Mouse (Mus musculus) forebrain, embryonic 15.5 days (tissue): Measurements from ENCODE around the gene Cd36. TPM values are rescaled to one million over a fixed set of nuclear protein-coding genes. Genes with fewer than 3 reads are reported as not detected.
A peak's percentile ranks its signal among the peaks of the same experiment; 100 is the strongest.

Source experiments
- ATAC-seq: fragments of 200-750 bp; cut with Nextera tagmentation; replicated peaks from 2 replicates; pipeline ENCODE4 v1.8.0; 2017; ENCODE audit warnings: mild to moderate bottlenecking, moderate TSS enrichment, moderate library complexity
- H3K27ac ChIP-seq: fragments of 300-500 bp; sonication (generic); replicated peaks from 2 replicates; pipeline ENCODE4 v1.5.1; 2015; ENCODE audit warnings: mild to moderate bottlenecking, inconsistent platforms
- H3K27me3 ChIP-seq: fragments of 300-500 bp; sonication (generic); 2 replicates; pipeline ENCODE4 v1.6.1; 2015; ENCODE audit warnings: inconsistent platforms
- H3K36me3 ChIP-seq: fragments of 300-500 bp; sonication (generic); 2 replicates; pipeline ENCODE4 v1.6.1; 2015; ENCODE audit warnings: mild to moderate bottlenecking, inconsistent platforms
- H3K4me1 ChIP-seq: fragments of 300-500 bp; sonication (generic); 2 replicates; pipeline ENCODE4 v1.6.1; 2015; ENCODE audit warnings: inconsistent platforms
- H3K4me2 ChIP-seq: fragments of 300-500 bp; sonication (generic); replicated peaks from 2 replicates; pipeline ENCODE4 v1.6.1; 2015; ENCODE audit warnings: mild to moderate bottlenecking, inconsistent platforms
- H3K4me3 ChIP-seq: fragments of 300-500 bp; sonication (generic); 2 replicates; pipeline ENCODE4 v1.5.1; 2015; ENCODE audit warnings: mild to moderate bottlenecking, inconsistent platforms
- H3K9ac ChIP-seq: fragments of 300-500 bp; sonication (generic); replicated peaks from 2 replicates; pipeline ENCODE4 v1.6.1; 2015; ENCODE audit warnings: mild to moderate bottlenecking, inconsistent platforms
- H3K9me3 ChIP-seq: fragments of 300-500 bp; sonication (generic); 2 replicates; pipeline ENCODE4 v1.6.1; 2016; ENCODE audit warnings: inconsistent platforms
- WGBS: fragments of 180-500 bp; shearing (Covaris S2); methylation state at CpG from one replicate; pipeline ENCODE4 v1.1.7; 2015; ENCODE audit warnings: mixed read lengths; 5-methylcytosine and 5-hydroxymethylcytosine counted together
- polyA plus RNA-seq: library from polyadenylated mRNA; unstranded; fragments of >200 nt; fragmentation: Nextera tagmentation; extraction: Ambion mirVana; gene quantifications from 2 replicates; pipeline ENCODE4 v1.2.1, GENCODE M21; 2015

Gene Cd36
- polyA plus RNA-seq, 1 experiment from 2014 or later, result 0.66 TPM

- H3K27ac ChIP-seq, result no peak overlapping the region
- no peak overlapping the region for H3K4me2 ChIP-seq
- ATAC-seq, result no peak
- 38% methylated on average over 2 of the region's 2 CpGs for WGBS
- H3K9ac ChIP-seq, result no peak overlapping the region
- no peaks in the 10 kb centered on the region for H3K9me3 ChIP-seq
- no peaks in the 10 kb centered on the region for H3K4me1 ChIP-seq
- H3K36me3 ChIP-seq, result no peaks in the 10 kb centered on the region
- H3K27me3 ChIP-seq, result no peaks in the 10 kb centered on the region
- H3K4me3 ChIP-seq, result no peak overlapping the region
Measured at GRCm38 (mm10) chr5:17830536-17830935, 58.1 kb downstream of the Cd36 start.

- no peak overlapping the region for H3K9ac ChIP-seq
- no peaks in the 10 kb centered on the region for H3K36me3 ChIP-seq
- H3K4me3 ChIP-seq, result no peak overlapping the region
- H3K27me3 ChIP-seq, result no peaks in the 10 kb centered on the region
- no peak overlapping the region for H3K4me2 ChIP-seq
- no peaks in the 10 kb centered on the region for H3K4me1 ChIP-seq
- WGBS, result 75% methylated on average over 15 of the region's 15 CpGs
- ATAC-seq, result no peak
- H3K9me3 ChIP-seq, result no peaks in the 10 kb centered on the region
- no peak overlapping the region for H3K27ac ChIP-seq
Measured at GRCm38 (mm10) chr5:17828713-17829544, 59.7 kb downstream of the Cd36 start.

GRCm38 (mm10) chr5:17821395-17821794 lies 67.2 kb downstream of the Cd36 start:
- H3K27me3 ChIP-seq, result no peaks in the 10 kb centered on the region
- H3K36me3 ChIP-seq, result no peaks in the 10 kb centered on the region
- ATAC-seq, result no peak
- H3K4me2 ChIP-seq, result no peak overlapping the region
- WGBS, result 71% methylated on average over 1 of the region's 1 CpGs
- H3K9me3 ChIP-seq, result no peaks in the 10 kb centered on the region
- no peak overlapping the region for H3K4me3 ChIP-seq
- H3K27ac ChIP-seq, result no peak overlapping the region
- H3K4me1 ChIP-seq, result no peaks in the 10 kb centered on the region
- no peak overlapping the region for H3K9ac ChIP-seq

GRCm38 (mm10) chr5:17820239-17820999 lies 68.2 kb downstream of the Cd36 start:
- H3K36me3 ChIP-seq, result no peaks in the 10 kb centered on the region
- H3K4me2 ChIP-seq, result no peak overlapping the region
- ATAC-seq, result no peak
- H3K9me3 ChIP-seq, result no peaks in the 10 kb centered on the region
- no peak overlapping the region for H3K27ac ChIP-seq
- H3K27me3 ChIP-seq, result no peaks in the 10 kb centered on the region
- WGBS, result 90% methylated on average over 2 of the region's 2 CpGs
- H3K4me1 ChIP-seq, result no peaks in the 10 kb centered on the region
- no peak overlapping the region for H3K9ac ChIP-seq
- H3K4me3 ChIP-seq, result no peak overlapping the region

- Histone ChIP-seq H3K4me1 (no peaks in the 10 kb centered on the region), H3K27ac (no peak overlapping the region), H3K4me2 (no peak overlapping the region), H3K9me3 (no peaks in the 10 kb centered on the region), H3K9ac (no peak overlapping the region), H3K4me3 (no peak overlapping the region), H3K36me3 (no peaks in the 10 kb centered on the region), H3K27me3 (no peaks in the 10 kb centered on the region)
- WGBS, result 7% methylated on average over 2 of the region's 2 CpGs
- no peak for ATAC-seq
Measured at GRCm38 (mm10) chr5:17816170-17816569, 72.4 kb downstream of the Cd36 start.

- Histone ChIP-seq H3K9me3 (no peaks in the 10 kb centered on the region), H3K36me3 (no peaks in the 10 kb centered on the region), H3K4me2 (no peak overlapping the region), H3K27me3 (no peaks in the 10 kb centered on the region), H3K4me1 (no peaks in the 10 kb centered on the region), H3K27ac (no peak overlapping the region), H3K4me3 (no peak overlapping the region), H3K9ac (no peak overlapping the region)
- no peak for ATAC-seq
- WGBS, result 52% methylated on average over 1 of the region's 1 CpGs
Measured at GRCm38 (mm10) chr5:17810336-17810735, 78.3 kb downstream of the Cd36 start.

- Histone ChIP-seq H3K4me1 (no peaks in the 10 kb centered on the region), H3K9me3 (no peaks in the 10 kb centered on the region), H3K27ac (no peak overlapping the region), H3K4me3 (no peak overlapping the region), H3K27me3 (no peaks in the 10 kb centered on the region), H3K4me2 (no peak overlapping the region), H3K9ac (no peak overlapping the region), H3K36me3 (no peaks in the 10 kb centered on the region)
- WGBS, result 89% methylated on average over 3 of the region's 3 CpGs
- no peak for ATAC-seq
Measured at GRCm38 (mm10) chr5:17806774-17807377, 81.7 kb downstream of the Cd36 start.

- WGBS, result 91% methylated on average over 6 of the region's 6 CpGs
- H3K9me3 ChIP-seq, result no peaks in the 10 kb centered on the region
- no peak overlapping the region for H3K9ac ChIP-seq
- no peak overlapping the region for H3K27ac ChIP-seq
- H3K4me3 ChIP-seq, result no peak overlapping the region
- ATAC-seq, result no peak
- no peaks in the 10 kb centered on the region for H3K4me1 ChIP-seq
- H3K36me3 ChIP-seq, result no peaks in the 10 kb centered on the region
- H3K4me2 ChIP-seq, result no peak overlapping the region
- no peaks in the 10 kb centered on the region for H3K27me3 ChIP-seq
Measured at GRCm38 (mm10) chr5:17776571-17776970, 112.0 kb downstream of the Cd36 start.

- 79% methylated on average over 2 of the region's 2 CpGs for whole genome bisulfite sequencing
- H3K4me3 ChIP-seq, result no peak overlapping the region
- H3K9me3 ChIP-seq, result no peaks in the 10 kb centered on the region
- no peak overlapping the region for H3K9ac ChIP-seq
- H3K4me2 ChIP-seq, result no peak overlapping the region
- H3K27ac ChIP-seq, result no peak overlapping the region
- no peaks in the 10 kb centered on the region for H3K4me1 ChIP-seq
- H3K27me3 ChIP-seq, result no peaks in the 10 kb centered on the region
- no peak for ATAC-seq
- H3K36me3 ChIP-seq, result no peaks in the 10 kb centered on the region
Measured at GRCm38 (mm10) chr5:17770328-17770727, 118.3 kb downstream of the Cd36 start.

- Histone ChIP-seq H3K27me3 (no peaks in the 10 kb centered on the region), H3K27ac (no peak overlapping the region), H3K4me3 (no peak overlapping the region), H3K36me3 (no peaks in the 10 kb centered on the region), H3K4me1 (no peaks in the 10 kb centered on the region), H3K4me2 (no peak overlapping the region), H3K9ac (no peak overlapping the region), H3K9me3 (no peaks in the 10 kb centered on the region)
- 51% methylated on average over 4 of the region's 4 CpGs for WGBS
- peak; percentile 83 for ATAC-seq
Measured at GRCm38 (mm10) chr5:17766006-17766677, 122.5 kb downstream of the Cd36 start.

- Histone ChIP-seq H3K27me3 (no peaks in the 10 kb centered on the region), H3K9ac (no peak overlapping the region), H3K9me3 (no peaks in the 10 kb centered on the region), H3K27ac (no peak overlapping the region), H3K36me3 (no peaks in the 10 kb centered on the region), H3K4me1 (no peaks in the 10 kb centered on the region), H3K4me2 (no peak overlapping the region), H3K4me3 (no peak overlapping the region)
- WGBS, result 90% methylated on average over 7 of the region's 7 CpGs
- no peak for ATAC-seq
Measured at GRCm38 (mm10) chr5:17753471-17754005, 135.1 kb downstream of the Cd36 start.

- no peak for ATAC-seq
- WGBS, result 70% methylated on average over 3 of the region's 3 CpGs
- Histone ChIP-seq H3K27me3 (no peaks in the 10 kb centered on the region), H3K9ac (no peak overlapping the region), H3K27ac (no peak overlapping the region), H3K36me3 (no peaks in the 10 kb centered on the region), H3K9me3 (no peaks in the 10 kb centered on the region), H3K4me3 (no peak overlapping the region), H3K4me2 (no peak overlapping the region), H3K4me1 (no peaks in the 10 kb centered on the region)
Measured at GRCm38 (mm10) chr5:17748293-17748692, 140.3 kb downstream of the Cd36 start.
